Mouse (Mus musculus) midbrain, embryonic 14.5 days (tissue): ENCODE measurements around the gene Gpr18. TPM values are rescaled to one million over a fixed set of nuclear protein-coding genes. Genes with fewer than 3 reads are reported as not detected.

Experiments
- ATAC-seq: fragments of 200-750 bp; cut with Nextera tagmentation; 2 replicates; pipeline ENCODE4 v1.8.0; 2017; ENCODE audit warnings: moderate number of reproducible peaks, moderate library complexity; ENCODE audit not compliant: low FRiP score, low TSS enrichment
- DNase-seq: peaks from one replicate; pipeline ENCODE4 v3.0.0-alpha.2; 2015
- H3K27ac ChIP-seq: fragments of 300-500 bp; sonication (generic); replicated peaks from 2 replicates; pipeline ENCODE4 v1.5.1; 2014; ENCODE audit warnings: mild to moderate bottlenecking, low read depth, low read length, moderate library complexity
- H3K27me3 ChIP-seq: fragments of 300-500 bp; sonication (generic); 2 replicates; pipeline ENCODE4 v1.6.1; 2014; ENCODE audit warnings: low read length, control low read depth, mixed read lengths; ENCODE audit not compliant: control insufficient read depth, insufficient read depth
- H3K36me3 ChIP-seq: fragments of 300-500 bp; sonication (generic); 2 replicates; pipeline ENCODE4 v1.6.1; 2014; ENCODE audit warnings: low read length, control low read depth; ENCODE audit not compliant: control insufficient read depth, insufficient read depth
- H3K4me1 ChIP-seq: fragments of 300-500 bp; sonication (generic); 2 replicates; pipeline ENCODE4 v1.6.1; 2014; ENCODE audit warnings: mild to moderate bottlenecking, antibody characterized with exemption, low read length, control low read depth; ENCODE audit not compliant: control insufficient read depth, insufficient read depth
- H3K4me2 ChIP-seq: fragments of 300-500 bp; sonication (generic); 2 replicates; pipeline ENCODE4 v1.6.1; 2014; ENCODE audit warnings: mild to moderate bottlenecking, low read length, moderate library complexity
- H3K4me3 ChIP-seq: fragments of 300-500 bp; sonication (generic); replicated peaks from 2 replicates; pipeline ENCODE4 v1.5.1; 2014; ENCODE audit warnings: low read depth, low read length
- H3K9ac ChIP-seq: fragments of 300-500 bp; sonication (generic); replicated peaks from 2 replicates; pipeline ENCODE4 v1.6.1; 2014; ENCODE audit warnings: mild to moderate bottlenecking, low read length, moderate library complexity
- H3K9me3 ChIP-seq: fragments of 300-500 bp; sonication (generic); 2 replicates; pipeline ENCODE4 v1.6.1; 2016; ENCODE audit warnings: low read length, control low read depth, mixed read lengths; ENCODE audit not compliant: control insufficient read depth
- WGBS: fragments of 180-500 bp; shearing (Covaris S2); extraction: QIAGEN DNeasy Blood & Tissue Kit; methylation state at CpG from one replicate; pipeline ENCODE4 v1.1.7; 2014; 5-methylcytosine and 5-hydroxymethylcytosine counted together
- polyA plus RNA-seq: library from polyadenylated mRNA; unstranded; fragments of >200 nt; fragmentation: Nextera tagmentation; extraction: Ambion mirVana; gene quantifications from 2 replicates; pipeline ENCODE4 v1.2.1, GENCODE M21; 2014

Gpr18 gene
- polyA plus RNA-seq, 1 experiment from 2014 or later, result not detected

DNA sequence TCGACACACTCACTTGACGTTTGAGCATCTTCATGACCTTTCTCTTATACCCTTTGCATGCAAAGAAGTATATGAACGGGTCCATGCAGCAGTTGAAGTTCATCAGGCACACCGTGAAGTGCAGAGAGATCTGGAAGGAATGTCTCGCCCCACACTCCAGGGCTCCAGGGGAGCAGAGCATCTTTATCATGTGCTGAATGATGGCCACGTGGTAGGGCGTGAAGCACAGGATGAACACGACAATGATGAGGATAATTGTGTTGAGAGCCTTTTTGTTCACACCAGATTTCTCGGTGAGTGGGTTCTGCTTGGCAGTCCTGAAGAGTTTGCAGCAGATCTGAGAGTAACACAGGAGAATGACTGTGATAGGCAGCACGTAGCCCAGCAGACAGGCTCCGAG, 38.5 kb upstream of the Gpr18 start:
- 98% methylated on average over 11 of the region's 11 CpGs for WGBS
- no peaks in the 10 kb centered on the region for H3K27me3 ChIP-seq
- no peaks in the 10 kb centered on the region for H3K4me1 ChIP-seq
- ATAC-seq (no peak), DNase-seq (no peak)
- no peak overlapping the region for H3K9ac ChIP-seq
- H3K36me3 ChIP-seq, result 0 out of 2 replicates have a peak, but pooled peaks cover 4% of the 10 kb centered on the region
- no peak overlapping the region for H3K4me2 ChIP-seq
- no peaks in the 10 kb centered on the region for H3K9me3 ChIP-seq
- H3K27ac ChIP-seq, result no peak overlapping the region
- no peak overlapping the region for H3K4me3 ChIP-seq

- Histone ChIP-seq H3K4me3 (no peak overlapping the region), H3K27ac (no peak overlapping the region), H3K36me3 (0 out of 2 replicates have a peak, but pooled peaks cover 4% of the 10 kb centered on the region), H3K27me3 (no peaks in the 10 kb centered on the region), H3K9me3 (no peaks in the 10 kb centered on the region), H3K9ac (no peak overlapping the region), H3K4me1 (no peaks in the 10 kb centered on the region), H3K4me2 (no peak overlapping the region)
- DNase-seq (no peak), ATAC-seq (no peak)
- 92% methylated on average over 5 of the region's 5 CpGs for WGBS
These were observed 36.4 kb upstream of the Gpr18 start for GRCm38 (mm10) chr14:121952046-121952400.

- Histone ChIP-seq H3K27ac (no peak overlapping the region), H3K9me3 (no peaks in the 10 kb centered on the region), H3K36me3 (0 out of 2 replicates have a peak, but pooled peaks cover 4% of the 10 kb centered on the region), H3K4me1 (no peaks in the 10 kb centered on the region), H3K9ac (no peak overlapping the region), H3K4me2 (no peak overlapping the region), H3K4me3 (no peak overlapping the region), H3K27me3 (no peaks in the 10 kb centered on the region)
- no peak for ATAC-seq
- WGBS, result 87% methylated on average over 2 of the region's 2 CpGs
- no peak for DNase-seq
These were observed 35.9 kb upstream of the Gpr18 start for GRCm38 (mm10) chr14:121951399-121952045.

DNA sequence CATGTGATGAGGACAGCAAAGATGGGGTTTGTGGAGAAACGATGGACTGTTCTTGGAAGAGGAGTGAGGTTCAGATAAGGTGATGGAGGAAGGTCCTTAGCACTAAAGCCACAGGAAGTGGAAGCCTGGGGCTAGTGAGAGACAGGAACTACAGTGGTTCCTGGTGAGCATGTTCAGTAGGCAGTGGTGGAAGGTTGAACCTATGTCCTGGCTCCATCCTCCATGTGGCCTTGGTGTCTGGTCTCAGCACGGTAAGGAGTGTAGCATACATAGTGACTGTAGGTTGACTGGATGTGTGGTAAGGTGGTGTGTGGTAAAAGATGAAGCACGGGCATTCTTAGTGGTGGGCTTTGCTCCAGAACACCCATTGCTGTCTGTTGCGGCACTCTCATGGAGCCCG, 34.3 kb upstream of the Gpr18 start:
- Histone ChIP-seq H3K9ac (no peak overlapping the region), H3K27ac (no peak overlapping the region), H3K36me3 (0 out of 2 replicates have a peak, but pooled peaks cover 4% of the 10 kb centered on the region), H3K4me2 (no peak overlapping the region), H3K4me3 (no peak overlapping the region), H3K9me3 (no peaks in the 10 kb centered on the region), H3K27me3 (no peaks in the 10 kb centered on the region), H3K4me1 (no peaks in the 10 kb centered on the region)
- WGBS, result 94% methylated on average over 5 of the region's 5 CpGs
- no peak for DNase-seq
- no peak for ATAC-seq

GRCm38 (mm10) chr14:121949436-121949835, 33.9 kb upstream of the Gpr18 start:
- Histone ChIP-seq H3K4me3 (no peak overlapping the region), H3K9ac (no peak overlapping the region), H3K27me3 (no peaks in the 10 kb centered on the region), H3K27ac (no peak overlapping the region), H3K4me2 (no peak overlapping the region), H3K36me3 (0 out of 2 replicates have a peak, but pooled peaks cover under 1% of the 10 kb centered on the region), H3K4me1 (no peaks in the 10 kb centered on the region), H3K9me3 (no peaks in the 10 kb centered on the region)
- no peak for DNase-seq
- 96% methylated on average over 3 of the region's 3 CpGs for WGBS
- ATAC-seq, result no peak

- DNase-seq, result no peak
- ATAC-seq, result no peak
- no peaks in the 10 kb centered on the region for H3K27me3 ChIP-seq
- H3K27ac ChIP-seq, result no peak overlapping the region
- H3K4me2 ChIP-seq, result no peak overlapping the region
- no peak overlapping the region for H3K4me3 ChIP-seq
- no peaks in the 10 kb centered on the region for H3K36me3 ChIP-seq
- no peaks in the 10 kb centered on the region for H3K4me1 ChIP-seq
- H3K9me3 ChIP-seq, result no peaks in the 10 kb centered on the region
- H3K9ac ChIP-seq, result no peak overlapping the region
- 96% methylated on average over 3 of the region's 3 CpGs for whole genome bisulfite sequencing
These were observed 32.4 kb upstream of the Gpr18 start for GRCm38 (mm10) chr14:121947966-121948365.

- ATAC-seq, result no peak
- DNase-seq, result no peak
- 86% methylated on average over 8 of the region's 8 CpGs for WGBS
- Histone ChIP-seq H3K36me3 (no peaks in the 10 kb centered on the region), H3K9ac (no peak overlapping the region), H3K4me2 (no peak overlapping the region), H3K4me3 (no peak overlapping the region), H3K27me3 (no peaks in the 10 kb centered on the region), H3K27ac (no peak overlapping the region), H3K4me1 (no peaks in the 10 kb centered on the region), H3K9me3 (no peaks in the 10 kb centered on the region)
These were observed 31.7 kb upstream of the Gpr18 start for GRCm38 (mm10) chr14:121947201-121947760.

DNA sequence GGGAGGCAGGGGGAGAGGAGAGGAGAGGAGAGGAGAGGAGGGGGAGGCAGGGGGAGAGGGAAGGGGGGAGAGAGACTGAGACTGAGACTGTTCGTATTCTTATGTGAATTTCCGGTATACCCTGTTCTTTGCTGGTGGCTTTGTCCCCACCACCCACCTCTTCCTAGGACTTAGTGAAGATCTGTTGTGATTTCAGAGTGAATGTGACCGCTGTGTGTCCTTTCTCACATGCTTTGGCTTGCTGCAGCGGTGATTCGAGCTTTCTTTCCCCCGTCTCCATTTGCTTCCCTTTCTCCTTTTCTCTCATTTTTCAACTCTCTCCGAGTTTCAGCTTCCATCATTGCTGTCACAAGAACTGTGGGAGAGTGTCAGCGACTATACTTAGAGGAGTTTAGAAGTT, 31.1 kb upstream of the Gpr18 start:
- Histone ChIP-seq H3K9me3 (no peaks in the 10 kb centered on the region), H3K4me2 (no peak overlapping the region), H3K27ac (no peak overlapping the region), H3K9ac (no peak overlapping the region), H3K4me3 (no peak overlapping the region), H3K36me3 (no peaks in the 10 kb centered on the region), H3K27me3 (no peaks in the 10 kb centered on the region), H3K4me1 (no peaks in the 10 kb centered on the region)
- no peak for DNase-seq
- 77% methylated on average over 8 of the region's 8 CpGs for WGBS
- no peak for ATAC-seq

GRCm38 (mm10) chr14:121946131-121946530, 30.6 kb upstream of the Gpr18 start:
- Histone ChIP-seq H3K27me3 (no peaks in the 10 kb centered on the region), H3K4me2 (no peak overlapping the region), H3K27ac (no peak overlapping the region), H3K9ac (no peak overlapping the region), H3K4me3 (no peak overlapping the region), H3K9me3 (no peaks in the 10 kb centered on the region), H3K4me1 (no peaks in the 10 kb centered on the region), H3K36me3 (no peaks in the 10 kb centered on the region)
- 93% methylated on average over 5 of the region's 5 CpGs for WGBS
- ATAC-seq (no peak), DNase-seq (no peak)
